Mouse (Mus musculus): ENCODE measurements around the gene Zscan5b. TPM values are rescaled to one million over a fixed set of nuclear protein-coding genes. Genes with fewer than 3 reads are reported as not detected.

Gene Zscan5b
- total and polyA plus RNA-seq, 2 experiments from 2014 or later: not detected

- Histone ChIP-seq H3K4me2 (ENCODE audit: low read depth) (no peak overlapping the region), H3K36me3 (ENCODE audit: insufficient read depth) (no peaks in the 10 kb centered on the region), H3K9ac (no peak overlapping the region), H3K9me3 (ENCODE audit: low read length) (no peaks in the 10 kb centered on the region), H3K27me3 (ENCODE audit: insufficient read depth, low read length) (no peaks in the 10 kb centered on the region), H3K27ac (ENCODE audit: low read depth, low read length) (no peak overlapping the region), H3K4me1 (ENCODE audit: insufficient read depth) (no peaks in the 10 kb centered on the region), H3K4me3 (ENCODE audit: low read depth, low read length) (no peak overlapping the region)
- no peak for TF ChIP-seq CTCF (IDR thresholded peaks at IDR 0.05; ENCODE audit: low read depth)
- 76% methylated on average over 3 of the region's 3 CpGs for WGBS
- no peak for DNase-seq
- ATAC-seq: no peak
Measured at GRCm38 (mm10) chr7:6262120-6262519, 40.0 kb downstream of the Zscan5b start.

GRCm38 (mm10) chr7:6262984-6263383 is 40.9 kb downstream of the Zscan5b start:
- ATAC-seq (no peak), DNase-seq (no peak)
- no peak overlapping the region for H3K27ac ChIP-seq (ENCODE audit: low read depth, low read length)
- H3K9ac ChIP-seq: no peak overlapping the region
- no peak overlapping the region for H3K4me2 ChIP-seq (ENCODE audit: low read depth)
- no peaks in the 10 kb centered on the region for H3K27me3 ChIP-seq (ENCODE audit: insufficient read depth, low read length)
- H3K4me1 ChIP-seq (ENCODE audit: insufficient read depth): no peaks in the 10 kb centered on the region
- no peak overlapping the region for H3K4me3 ChIP-seq (ENCODE audit: low read depth, low read length)
- TF ChIP-seq CTCF (IDR thresholded peaks at IDR 0.05; ENCODE audit: low read depth): no peak
- WGBS: 84% methylated on average over 4 of the region's 4 CpGs
- no peaks in the 10 kb centered on the region for H3K36me3 ChIP-seq (ENCODE audit: insufficient read depth)
- H3K9me3 ChIP-seq (ENCODE audit: low read length): no peaks in the 10 kb centered on the region

GRCm38 (mm10) chr7:6265695-6266094 is 43.6 kb downstream of the Zscan5b start:
- Histone ChIP-seq H3K4me1 (ENCODE audit: insufficient read depth) (no peaks in the 10 kb centered on the region), H3K4me3 (ENCODE audit: low read depth, low read length) (no peak overlapping the region), H3K9me3 (ENCODE audit: low read length) (no peaks in the 10 kb centered on the region), H3K4me2 (ENCODE audit: low read depth) (no peak overlapping the region), H3K27ac (ENCODE audit: low read depth, low read length) (no peak overlapping the region), H3K27me3 (ENCODE audit: insufficient read depth, low read length) (no peaks in the 10 kb centered on the region), H3K36me3 (ENCODE audit: insufficient read depth) (no peaks in the 10 kb centered on the region), H3K9ac (no peak overlapping the region)
- ATAC-seq (no peak), DNase-seq (no peak)
- peak; percentile 52 for TF ChIP-seq CTCF (IDR thresholded peaks at IDR 0.05; ENCODE audit: low read depth)
- 62% methylated on average over 8 of the region's 8 CpGs for WGBS

GRCm38 (mm10) chr7:6277906-6278305 is 55.8 kb downstream of the Zscan5b start:
- no peak for ATAC-seq
- Histone ChIP-seq H3K4me3 (ENCODE audit: low read depth, low read length) (no peak overlapping the region), H3K27me3 (ENCODE audit: insufficient read depth, low read length) (no peaks in the 10 kb centered on the region), H3K4me2 (ENCODE audit: low read depth) (no peak overlapping the region), H3K9ac (no peak overlapping the region), H3K4me1 (ENCODE audit: insufficient read depth) (no peaks in the 10 kb centered on the region), H3K9me3 (ENCODE audit: low read length) (no peaks in the 10 kb centered on the region), H3K27ac (ENCODE audit: low read depth, low read length) (no peak overlapping the region), H3K36me3 (ENCODE audit: insufficient read depth) (no peaks in the 10 kb centered on the region)
- 56% methylated on average over 3 of the region's 3 CpGs for WGBS
- TF ChIP-seq CTCF (IDR thresholded peaks at IDR 0.05; ENCODE audit: low read depth): no peak
- no peak for DNase-seq

- Histone ChIP-seq H3K27me3 (ENCODE audit: insufficient read depth, low read length) (no peaks in the 10 kb centered on the region), H3K9ac (peak overlapping the region; percentile 43; the same call in 1 of the 2 replicates), H3K4me3 (ENCODE audit: low read depth, low read length) (peak overlapping the region; percentile 48), H3K4me1 (ENCODE audit: insufficient read depth) (peaks cover 10% of the 10 kb centered on the region; the same call in 1 of the 2 replicates), H3K9me3 (ENCODE audit: low read length) (no peaks in the 10 kb centered on the region), H3K4me2 (ENCODE audit: low read depth) (peak overlapping the region; percentile 47), H3K27ac (ENCODE audit: low read depth, low read length) (peak overlapping the region; percentile 89; the same call in 1 of the 2 replicates), H3K36me3 (ENCODE audit: insufficient read depth) (no peaks in the 10 kb centered on the region)
- WGBS: 3% methylated on average over 1 of the region's 1 CpGs
- DNase-seq (peak; percentile 90), ATAC-seq (no peak)
- TF ChIP-seq CTCF (IDR thresholded peaks at IDR 0.05; ENCODE audit: low read depth): peak; percentile 83
Measured at GRCm38 (mm10) chr7:6282749-6283148, 60.7 kb downstream of the Zscan5b start.

GRCm38 (mm10) chr7:6283451-6284075 is 61.5 kb downstream of the Zscan5b start:
- Histone ChIP-seq H3K4me1 (ENCODE audit: insufficient read depth) (peaks cover 15% of the 10 kb centered on the region; the same call in 1 of the 2 replicates), H3K4me3 (ENCODE audit: low read depth, low read length) (peak overlapping the region; percentile 48), H3K36me3 (ENCODE audit: insufficient read depth) (no peaks in the 10 kb centered on the region), H3K27me3 (ENCODE audit: insufficient read depth, low read length) (no peaks in the 10 kb centered on the region), H3K4me2 (ENCODE audit: low read depth) (peak overlapping the region; percentile 47), H3K9ac (peak overlapping the region; percentile 43), H3K27ac (ENCODE audit: low read depth, low read length) (peak overlapping the region; percentile 89), H3K9me3 (ENCODE audit: low read length) (no peaks in the 10 kb centered on the region)
- DNase-seq: peak; percentile 95
- peak; percentile 86 for ATAC-seq
- TF ChIP-seq CTCF (IDR thresholded peaks at IDR 0.05; ENCODE audit: low read depth): peak; percentile 57
- WGBS: 2% methylated on average over 23 of the region's 23 CpGs

GRCm38 (mm10) chr7:6284442-6285012 is 62.4 kb downstream of the Zscan5b start:
- no peak overlapping the region for H3K27ac ChIP-seq (ENCODE audit: low read depth, low read length)
- WGBS: 95% methylated on average over 4 of the region's 4 CpGs
- H3K27me3 ChIP-seq (ENCODE audit: insufficient read depth, low read length): no peaks in the 10 kb centered on the region
- ATAC-seq: no peak
- H3K4me2 ChIP-seq (ENCODE audit: low read depth): no peak overlapping the region; the same call in 1 of the 2 replicates
- H3K9ac ChIP-seq: no peak overlapping the region
- H3K4me3 ChIP-seq (ENCODE audit: low read depth, low read length): peak overlapping the region; percentile 48; the same call in 1 of the 2 replicates
- no peak for DNase-seq
- H3K9me3 ChIP-seq (ENCODE audit: low read length): no peaks in the 10 kb centered on the region
- H3K36me3 ChIP-seq (ENCODE audit: insufficient read depth): 0 out of 2 replicates have a peak, but pooled peaks cover under 1% of the 10 kb centered on the region
- peaks cover 15% of the 10 kb centered on the region; the same call in 1 of the 2 replicates for H3K4me1 ChIP-seq (ENCODE audit: insufficient read depth)
- no peak for TF ChIP-seq CTCF (IDR thresholded peaks at IDR 0.05; ENCODE audit: low read depth)
